9 mouse cellular contexts compared by ENCODE assay signal in the genomic region with DNA sequence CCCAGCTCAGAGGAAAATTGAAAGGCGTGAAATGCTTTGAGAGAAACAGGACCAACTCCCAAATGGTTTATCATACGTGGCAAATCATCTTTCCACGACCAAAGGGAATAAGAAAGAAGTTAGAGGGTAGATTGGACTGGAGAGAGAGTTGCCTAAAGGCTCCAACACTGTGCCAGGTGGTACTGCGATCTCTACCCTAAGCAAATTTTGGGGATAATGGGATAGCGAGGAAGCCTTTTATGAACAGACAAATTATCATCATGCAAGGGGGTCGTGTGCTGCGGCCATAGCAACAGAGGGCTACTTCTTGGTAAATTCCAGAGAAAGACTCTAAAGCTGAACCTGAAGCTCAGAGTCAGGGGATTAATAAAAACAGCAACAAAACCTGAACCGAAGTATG. TPM values are rescaled to one million over a fixed set of nuclear protein-coding genes. Genes with fewer than 3 reads are reported as not detected.
A peak's percentile ranks its signal among the peaks of the same experiment; 100 is the strongest.
DNase-seq lines count a peak whose midpoint lies in the region; ATAC-seq and TF ChIP-seq lines count a peak whose summit lies in the region.
"Had no signal": no experiment of that assay in that cellular context is flagged by ENCODE, and none has a peak within 500 bp of the region (broad histone marks: within the 10 kb centered on the region; RNA-seq: fewer than 3 reads in every experiment).

No protein-coding gene starts in this region.

- peaks cover 56% of the 10 kb centered on the region for H3K4me1 ChIP-seq in heart, embryonic 10.5 days
- H3K4me1 ChIP-seq in testis, adult 2 months (ENCODE audit: control insufficient read depth, insufficient read depth, low read length): peaks cover 6% of the 10 kb centered on the region
- H3K4me1 ChIP-seq in liver, embryonic 13.5 days (replicated peaks): peaks cover 19% of the 10 kb centered on the region
- no peaks in the 10 kb centered on the region for H3K4me1 ChIP-seq in stomach, postnatal 0 days (replicated peaks; ENCODE audit: control insufficient read depth, insufficient read depth)

- no peak for ATAC-seq in liver, embryonic 13.5 days (ENCODE audit: low read depth)
- ATAC-seq in stomach, postnatal 0 days (ENCODE audit: low FRiP score, low TSS enrichment): 0 out of 2 replicates have a peak, but pooled peaks have one; percentile 16
- ATAC-seq in inflammation-experienced regulatory T-cells, adult 6 months: no peak

- peaks cover 17% of the 10 kb centered on the region; the same call in 1 of the 2 replicates for H3K36me3 ChIP-seq in heart, embryonic 10.5 days
- H3K36me3 ChIP-seq in testis, adult 2 months (ENCODE audit: control insufficient read depth, insufficient read depth, low read length): no peaks in the 10 kb centered on the region
- no peaks in the 10 kb centered on the region for H3K36me3 ChIP-seq in liver, embryonic 13.5 days
- no peaks in the 10 kb centered on the region for H3K36me3 ChIP-seq in stomach, postnatal 0 days (ENCODE audit: control insufficient read depth, insufficient read depth, low read length)

- no peak for TF ChIP-seq EP300 in stomach, postnatal 0 days (optimal IDR thresholded peaks at IDR 0.05)

- H3K4me3 ChIP-seq in heart, embryonic 10.5 days: peak overlapping the region; percentile 82
- peak overlapping the region; percentile 28; the same call in 1 of the 2 replicates for H3K4me3 ChIP-seq in testis, adult 2 months (ENCODE audit: control insufficient read depth, low read depth, low read length)
- peak overlapping the region; percentile 62 for H3K4me3 ChIP-seq in liver, embryonic 13.5 days (replicated peaks)
- peak overlapping the region; percentile 61 for H3K4me3 ChIP-seq in stomach, postnatal 0 days (ENCODE audit: low read depth, low read length)

- TF ChIP-seq POLR2A in testis, adult 2 months (IDR thresholded peaks at IDR 0.05; ENCODE audit: control insufficient read depth, low read depth, low read length): no peak

- H3K27me3 ChIP-seq in heart, embryonic 10.5 days (ENCODE audit: insufficient read depth, poor library complexity, severe bottlenecking): peaks cover 28% of the 10 kb centered on the region
- H3K27me3 ChIP-seq in testis, adult 2 months (ENCODE audit: control insufficient read depth, insufficient read depth, low read length): no peaks in the 10 kb centered on the region
- peaks cover 56% of the 10 kb centered on the region for H3K27me3 ChIP-seq in liver, embryonic 13.5 days
- H3K27me3 ChIP-seq in stomach, postnatal 0 days (ENCODE audit: control insufficient read depth, insufficient read depth, low read length): no peaks in the 10 kb centered on the region

- DNase-seq in heart, embryonic 10.5 days (ENCODE audit: low spot score): no peak
- DNase-seq in heart, adult 9 months (ENCODE audit: low spot score in 2 of 2): no peak
- DNase-seq in testis, postnatal 14 days (ENCODE audit: low spot score): no peak
- no peak for DNase-seq in liver, embryonic 13.5 days
- DNase-seq in stomach, postnatal 0 days (ENCODE audit: low spot score): no peak
- no peak for DNase-seq in urinary bladder, postnatal 14 days (ENCODE audit: low spot score)
- DNase-seq: adrenal gland, postnatal 25 days had no signal

- H3K9me3 ChIP-seq in heart, embryonic 10.5 days: no peaks in the 10 kb centered on the region
- no peaks in the 10 kb centered on the region for H3K9me3 ChIP-seq in liver, embryonic 13.5 days (replicated peaks)
- no peaks in the 10 kb centered on the region for H3K9me3 ChIP-seq in stomach, postnatal 0 days (ENCODE audit: control insufficient read depth, low read length)

- no peak overlapping the region for H3K9ac ChIP-seq in liver, embryonic 13.5 days
- no peak overlapping the region for H3K9ac ChIP-seq in stomach, postnatal 0 days (ENCODE audit: low read length)

- TF ChIP-seq CTCF in testis, adult 2 months (IDR thresholded peaks at IDR 0.05; ENCODE audit: control insufficient read depth, insufficient read depth, insufficient replicate concordance, low read depth, low read length): no peak
- no peak for TF ChIP-seq CTCF in stomach, postnatal 0 days (IDR thresholded peaks at IDR 0.05; ENCODE audit: low read depth)

- 42% methylated on average over 8 of the region's 8 CpGs for WGBS in heart, embryonic 10.5 days
- WGBS in liver, embryonic 13.5 days (ENCODE audit: insufficient replicate concordance): 44% methylated on average over 8 of the region's 8 CpGs
- 45% methylated on average over 8 of the region's 8 CpGs for WGBS in stomach, postnatal 0 days

- H3K4me2 ChIP-seq in liver, embryonic 13.5 days: peak overlapping the region; percentile 87
- H3K4me2 ChIP-seq in stomach, postnatal 0 days (replicated peaks; ENCODE audit: low read depth): peak overlapping the region; percentile 98

- H3K27ac ChIP-seq in heart, embryonic 10.5 days: peak overlapping the region; percentile 87; the same call in 1 of the 2 replicates
- no peak overlapping the region for H3K27ac ChIP-seq in testis, adult 2 months (ENCODE audit: control insufficient read depth, insufficient read depth, low read depth, low read length)
- H3K27ac ChIP-seq in liver, embryonic 13.5 days: no peak overlapping the region
- H3K27ac ChIP-seq in stomach, postnatal 0 days (replicated peaks): no peak overlapping the region

RNA-seq across cellular contexts. Expression of a gene that starts 21.0 kb away (rescaled TPM):
- polyA plus RNA-seq in heart, embryonic 10.5 days (2016; fragmentation: Nextera tagmentation; extraction: Ambion mirVana): 6.7 and 11.5 TPM in 2 replicates
- 13.7 and 16.0 TPM in 2 replicates for polyA plus RNA-seq in testis, adult 2 months (2012; rRNA removed)
- polyA plus RNA-seq in liver, embryonic 13.5 days (2015; fragmentation: Nextera tagmentation; extraction: Ambion mirVana): 0.14 TPM in 1 of 2 replicates, not detected in the other
- 26.6 and 30.2 TPM in 2 replicates for polyA plus RNA-seq in stomach, postnatal 0 days (2015; fragmentation: Nextera tagmentation; extraction: Ambion mirVana)
- polyA plus RNA-seq in inflammation-experienced regulatory T-cells, adult 6 months (2017; shearing (Covaris generic)): 10 to 100 TPM; 13.8 to 24.5 (median 15.9) TPM

Comparison
In these comparisons a context has a peak if more than half of its experiments do, and no peak if none do; other contexts are left out.
1. H3K4me3 ChIP-seq: peak in every context shown above with its lines; median percentile 82 in heart, embryonic 10.5 days; 62 in liver, embryonic 13.5 days; 61 in stomach, postnatal 0 days; 28 in testis, adult 2 months.